Mouse (Mus musculus): ENCODE measurements around the gene Dapp1. TPM values are rescaled to one million over a fixed set of nuclear protein-coding genes. Genes with fewer than 3 reads are reported as not detected.

Dapp1 gene
- total and polyA plus RNA-seq, 3 experiments: 53.5 to 63.6 (median 62.8) TPM

DNA sequence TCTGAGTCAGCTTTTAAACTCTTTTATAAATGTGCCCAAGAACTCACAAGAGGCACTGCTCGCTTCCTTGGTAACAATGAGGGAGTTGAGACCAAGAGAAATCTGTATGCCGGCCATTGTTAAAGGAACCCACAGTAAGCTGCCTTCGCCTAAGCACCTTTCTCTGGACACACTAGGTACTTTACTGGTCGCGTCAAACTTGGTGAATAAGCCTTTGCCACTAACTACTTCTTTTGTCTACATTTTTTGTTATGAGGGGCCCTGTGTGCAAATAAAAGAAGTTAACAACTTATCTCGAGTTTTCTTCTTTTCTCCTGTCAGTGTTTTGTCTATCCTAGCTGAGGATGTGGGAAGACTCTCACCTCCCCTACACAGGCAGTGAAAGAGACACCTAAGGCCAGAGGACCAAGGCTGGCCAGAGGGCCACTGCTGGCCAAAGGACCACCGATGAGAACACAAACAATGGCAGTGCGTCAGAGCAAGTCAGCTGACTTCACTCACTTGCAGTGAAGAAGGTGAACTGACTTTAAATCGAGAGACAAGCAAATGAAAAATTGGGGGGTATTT lies 18.0 kb upstream of the Dapp1 start (continued):
- TF ChIP-seq UBTF (IDR thresholded peaks at IDR 0.05; ENCODE audit: low read depth, low read length): no peak
- TF ChIP-seq PAX5 (IDR thresholded peaks at IDR 0.05; ENCODE audit: low read length): no peak
- no peak for TF ChIP-seq POLR2AphosphoS2 (IDR thresholded peaks at IDR 0.05; ENCODE audit: low read depth, low read length)
- no peak for TF ChIP-seq BHLHE40 (IDR thresholded peaks at IDR 0.05; ENCODE audit: low read depth, low read length)
- 0 out of 2 replicates have a peak, but pooled peaks have one; percentile 51 for TF ChIP-seq MXI1 (IDR thresholded peaks at IDR 0.05; ENCODE audit: low read depth, low read length)
- no peak for TF ChIP-seq TBP (conservative IDR thresholded peaks at IDR 0.05; ENCODE audit: low read depth, low read length)
- no peak for TF ChIP-seq ZC3H11A (IDR thresholded peaks at IDR 0.05; ENCODE audit: low read depth, low read length)
- 0 out of 2 replicates have a peak, but pooled peaks have one; percentile 25 for TF ChIP-seq ELF1 (IDR thresholded peaks at IDR 0.05; ENCODE audit: low read depth, low read length)
- no peak for TF ChIP-seq MAFK (IDR thresholded peaks at IDR 0.05; ENCODE audit: insufficient replicate concordance, low read length)
- TF ChIP-seq RAD21 (IDR thresholded peaks at IDR 0.05; ENCODE audit: low read depth, low read length): no peak
- TF ChIP-seq MEF2A (IDR thresholded peaks at IDR 0.05; ENCODE audit: borderline replicate concordance, low read depth, low read length): no peak

DNA sequence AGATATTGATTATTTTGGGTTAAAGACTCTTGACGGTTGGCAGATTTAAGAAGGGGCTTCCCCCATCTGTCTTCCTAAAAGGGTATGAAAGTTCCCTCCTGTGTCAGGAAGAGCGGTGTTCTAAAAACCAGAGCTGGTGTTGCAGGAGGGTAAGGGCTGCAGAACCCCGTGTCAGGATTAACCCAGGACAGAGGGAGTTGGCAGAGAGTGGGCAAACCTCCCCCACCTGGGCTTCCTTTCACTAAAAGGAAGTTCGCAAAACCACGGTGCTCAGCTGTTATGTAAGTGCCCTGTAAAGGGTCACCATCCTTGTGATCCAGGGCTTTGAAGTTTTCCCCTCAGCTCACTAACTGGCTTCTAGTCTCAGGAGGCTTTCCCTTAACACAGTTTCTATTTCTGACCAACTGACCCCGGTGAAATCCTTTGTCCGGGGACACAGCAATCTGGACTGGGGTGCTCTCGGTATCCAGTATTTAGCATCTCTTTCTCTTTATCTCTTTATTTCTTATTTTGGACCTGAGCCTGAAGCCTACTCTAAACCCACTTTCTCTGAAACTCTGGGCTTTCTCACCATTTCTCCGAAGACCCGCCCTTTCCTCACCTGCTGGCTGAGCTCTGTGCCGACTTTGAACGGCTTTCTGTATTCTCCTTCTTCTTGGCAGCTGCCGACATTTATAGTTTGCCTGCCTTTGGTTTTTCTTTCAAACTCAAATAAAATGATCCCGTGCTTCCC lies 17.3 kb upstream of the Dapp1 start:
- H3K9ac ChIP-seq (ENCODE audit: insufficient read depth, low read depth): peak overlapping the region; percentile 72
- peak; percentile 58 for DNase-seq (ENCODE audit: extremely low read depth)
- H3K4me1 ChIP-seq (ENCODE audit: control insufficient read depth in 1 of 2, insufficient read depth in 2 of 2): peaks cover 29 to 80% of the 10 kb centered on the region in 2 experiments
- 0 out of 2 replicates have a peak, but pooled peaks cover 3% of the 10 kb centered on the region for H3K79me2 ChIP-seq (replicated peaks; ENCODE audit: control insufficient read depth, extremely low read depth, insufficient read depth, poor library complexity, severe bottlenecking)
- no peaks in the 10 kb centered on the region for H3K27me3 ChIP-seq (replicated peaks)
- H3K27ac ChIP-seq (ENCODE audit: insufficient read depth, low read depth): peak overlapping the region; percentile 5; the same call in 1 of the 2 replicates
- peak overlapping the region; percentile 7 to 36 (median 13) for H3K4me3 ChIP-seq (replicated peaks in 1 of 3; ENCODE audit: low read depth in 2 of 3, low read length in 2 of 3, poor library complexity in 1 of 3)
- H3K36me3 ChIP-seq (replicated peaks in 1 of 2; ENCODE audit: control insufficient read depth in 1 of 2, insufficient read depth in 1 of 2, low read length in 1 of 2): no peaks in the 10 kb centered on the region
- H3K4me2 ChIP-seq (ENCODE audit: insufficient read depth, low read depth, poor library complexity, severe bottlenecking): peak overlapping the region; percentile 96
- dilution Hi-C loops (cut with MboI; ENCODE audit: extremely low pct_ligation_motif_present, extremely low pct_unique_long_range_greater_than_20kb, low sequenced_read_pairs) (no loop called here), in situ Hi-C loops (cut with MboI; ENCODE audit: low pct_ligation_motif_present, low pct_unique_long_range_greater_than_20kb, low sequenced_read_pairs) (no loop called here)
- H3K9me3 ChIP-seq (replicated peaks; ENCODE audit: low read length): no peaks in the 10 kb centered on the region
- TF ChIP-seq ELF1 (IDR thresholded peaks at IDR 0.05; ENCODE audit: low read depth, low read length) (peak; percentile 51; the same call in 1 of the 2 replicates), MAX (IDR thresholded peaks at IDR 0.05; ENCODE audit: low read length) (no peak), MEF2A (IDR thresholded peaks at IDR 0.05; ENCODE audit: borderline replicate concordance, low read depth, low read length) (peak; percentile 72), SIN3A (IDR thresholded peaks at IDR 0.05; ENCODE audit: low read length) (peak; percentile 48; the same call in 1 of the 2 replicates), RCOR1 (conservative IDR thresholded peaks at IDR 0.05; ENCODE audit: low read depth, low read length) (0 out of 2 replicates have a peak, but pooled peaks have one; percentile 28), HCFC1 (IDR thresholded peaks at IDR 0.05; ENCODE audit: low read depth, low read length) (no peak; the same call in 1 of the 2 replicates), MYC (IDR thresholded peaks at IDR 0.05; ENCODE audit: low read depth, low read length) (peak; percentile 76), TCF12 (IDR thresholded peaks at IDR 0.05; ENCODE audit: low read depth, low read length) (no peak; the same call in 1 of the 2 replicates), MXI1 (IDR thresholded peaks at IDR 0.05; ENCODE audit: low read depth, low read length) (no peak; the same call in 1 of the 2 replicates), PAX5 (IDR thresholded peaks at IDR 0.05; ENCODE audit: low read length) (no peak), JUND (conservative IDR thresholded peaks at IDR 0.05; ENCODE audit: low read depth, low read length) (no peak), TBP (conservative IDR thresholded peaks at IDR 0.05; ENCODE audit: low read depth, low read length) (0 out of 2 replicates have a peak, but pooled peaks have one; percentile 36), BHLHE40 (IDR thresholded peaks at IDR 0.05; ENCODE audit: low read depth, low read length) (peak; percentile 43), USF2 (conservative IDR thresholded peaks at IDR 0.05; ENCODE audit: low read depth, low read length) (no peak), RAD21 (IDR thresholded peaks at IDR 0.05; ENCODE audit: low read depth, low read length) (no peak), JUN (IDR thresholded peaks at IDR 0.05; ENCODE audit: insufficient read depth, low read depth, low read length) (no peak), UBTF (IDR thresholded peaks at IDR 0.05; ENCODE audit: low read depth, low read length) (0 out of 2 replicates have a peak, but pooled peaks have one; percentile 34), POLR2AphosphoS2 (IDR thresholded peaks at IDR 0.05; ENCODE audit: low read depth, low read length) (no peak), NELFE (IDR thresholded peaks at IDR 0.05; ENCODE audit: low read depth, low read length) (no peak), IRF4 (IDR thresholded peaks at IDR 0.05; ENCODE audit: low read depth, low read length) (peak; percentile 81), POLR2A (IDR thresholded peaks at IDR 0.05; ENCODE audit: low read depth, low read length) (peak; percentile 31), ZC3H11A (IDR thresholded peaks at IDR 0.05; ENCODE audit: low read depth, low read length) (no peak), ZMIZ1 (IDR thresholded peaks at IDR 0.05; ENCODE audit: low read depth, low read length) (no peak), CHD2 (IDR thresholded peaks at IDR 0.05; ENCODE audit: low read length) (peak; percentile 66), GABPA (IDR thresholded peaks at IDR 0.05; ENCODE audit: insufficient replicate concordance, low read depth, low read length) (no peak), ETS1 (conservative IDR thresholded peaks at IDR 0.05; ENCODE audit: low read depth, low read length) (peak; percentile 77), KAT2A (IDR thresholded peaks at IDR 0.05; ENCODE audit: insufficient replicate concordance, low read length) (no peak), MAZ (IDR thresholded peaks at IDR 0.05; ENCODE audit: low read depth, low read length) (0 out of 2 replicates have a peak, but pooled peaks have one; percentile 51), ZKSCAN1 (IDR thresholded peaks at IDR 0.05; ENCODE audit: borderline replicate concordance, low read depth, low read length) (no peak), USF1 (IDR thresholded peaks at IDR 0.05; ENCODE audit: low read depth, low read length) (no peak)

All from CH12.LX (cell line).